Mouse (Mus musculus) left cerebral cortex, postnatal 10 days (tissue): ENCODE measurements at regions not wholly inside any gene's neighbourhood (a gene's known extent, or its start where the extent isn't known, plus 50 kb on each side); places are given as distances from the start of the nearest gene placed in this dataset.

ENCODE experiments used
- DNase-seq, 2 experiments: peaks; one replicate each; pipeline ENCODE4 v3.0.0; 2021 to 2022; ENCODE audit warnings: low spot score in 2 of 2, mixed read lengths in 1 of 2; ENCODE audit errors: extremely low spot score in 1 of 2
- intact Hi-C: fragments of 180-260 bp; cut with DNase I; formaldehyde crosslinking; loops from one replicate; pipeline ENCODE4 v1.15.1; 2025
- microRNA-seq: library from miRNA; unstranded; fragments of <30 nt; microRNA quantifications from one replicate; pipeline ENCODE4 v1.2.0, GENCODE M21; 2022

DNA sequence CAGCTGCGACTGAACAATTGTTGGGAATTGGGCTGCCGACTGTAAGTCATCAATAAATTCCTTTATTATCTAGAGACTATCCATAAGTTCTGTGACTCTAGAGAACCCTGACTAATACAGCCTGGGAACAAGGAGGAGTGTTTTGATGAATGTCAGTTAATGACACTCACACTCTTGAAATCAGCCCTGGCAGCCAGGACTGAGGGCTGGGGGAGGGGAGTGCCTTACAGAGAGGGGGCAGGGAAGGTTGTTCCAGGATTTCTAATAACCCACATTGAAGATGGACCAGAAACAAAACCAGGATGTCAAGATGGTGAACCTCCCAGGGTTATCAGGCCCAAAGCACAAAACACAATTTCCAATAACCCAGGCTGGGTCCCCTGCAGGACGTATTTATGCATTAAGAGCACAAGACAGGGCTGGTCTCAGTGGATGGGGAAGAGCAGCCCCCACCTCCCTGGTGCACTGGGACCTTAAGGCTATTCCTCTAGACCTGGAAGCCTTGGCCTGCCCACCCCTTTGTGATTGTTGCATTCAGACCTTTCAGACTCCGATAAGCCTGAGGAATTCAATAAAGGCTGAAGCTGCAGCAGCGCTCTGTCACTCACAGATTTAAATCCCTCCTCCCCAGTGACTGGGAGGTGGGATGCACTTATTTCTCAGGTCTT is 80.0 kb upstream of the Topaz1 start:
- no peak for DNase-seq
- intact Hi-C loops = no loop called here

DNA sequence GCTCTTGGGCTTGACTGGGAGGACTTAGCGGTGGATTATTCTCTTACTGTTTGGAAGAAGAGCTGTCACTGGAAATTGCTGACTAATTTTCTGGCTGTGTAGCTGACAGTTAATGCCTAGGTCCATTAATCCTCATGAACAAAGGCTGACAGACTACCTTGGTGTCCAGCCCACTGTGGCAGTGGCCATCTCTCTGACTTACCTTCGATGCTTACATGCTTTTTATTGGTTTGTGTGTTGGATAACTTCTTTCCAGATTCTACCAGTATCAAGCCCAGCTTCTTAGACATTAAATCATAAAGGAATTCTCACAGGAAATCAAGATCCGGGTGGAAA is 79.5 kb upstream of the Topaz1 start:
- intact Hi-C loops = no loop called here

DNA sequence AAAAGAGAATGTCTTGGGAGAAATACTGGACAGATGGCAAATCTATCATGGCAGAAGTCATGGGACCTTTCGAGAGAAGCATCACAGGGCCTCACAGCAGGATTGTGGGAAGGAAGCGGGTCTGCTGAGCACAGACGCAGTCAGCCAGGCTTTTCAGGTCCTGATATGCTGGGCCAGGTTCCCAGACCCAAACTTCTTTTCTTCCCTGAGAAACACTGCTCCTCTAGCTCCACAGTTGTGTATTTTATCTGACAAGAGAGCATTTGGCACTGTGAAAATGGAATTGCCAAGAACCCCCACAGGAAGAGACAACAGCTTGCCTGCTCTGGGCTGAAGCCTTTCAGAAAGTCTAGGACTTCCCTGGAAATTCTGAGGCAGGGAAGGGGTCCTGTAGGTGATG is 73.4 kb upstream of the Topaz1 start:
- intact Hi-C loops = no loop called here
- DNase-seq = no peak

More for the DNA sequence above, 79.5 kb upstream of the Topaz1 start:
- no peak for DNase-seq

DNA sequence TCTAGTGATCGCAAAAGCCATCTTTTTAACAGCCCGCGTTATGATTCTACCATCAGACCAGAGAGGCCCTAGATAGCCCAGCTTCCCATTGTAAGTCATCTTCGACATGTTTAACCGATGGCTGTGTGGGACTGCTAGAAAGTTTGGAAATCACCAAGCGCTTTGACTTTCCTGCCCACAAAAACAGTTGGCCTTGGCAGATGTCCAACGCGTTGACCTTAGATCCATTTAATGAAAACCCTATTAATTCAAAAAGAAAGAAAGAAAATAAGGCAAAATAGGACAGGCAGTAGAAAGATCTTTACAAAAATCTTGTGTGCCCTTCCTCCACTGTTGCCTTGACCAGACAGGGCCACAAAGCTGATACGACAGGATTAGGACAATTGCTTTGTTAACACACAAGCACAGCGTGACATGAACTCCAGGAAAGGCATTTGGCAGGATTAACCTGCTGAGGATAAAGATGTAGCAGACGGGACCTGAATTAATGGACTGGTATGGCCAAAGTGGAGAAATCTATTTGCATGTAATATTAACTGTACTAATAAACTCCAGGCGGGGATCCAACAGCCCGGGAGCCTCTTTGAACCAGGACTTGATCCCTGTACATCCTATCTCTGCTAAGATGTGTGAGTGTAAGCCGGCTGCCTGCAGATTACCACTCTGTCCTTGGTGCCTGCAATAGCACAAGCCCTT is 69.0 kb upstream of the Topaz1 start:
- no peak for DNase-seq
- intact Hi-C loops = no loop called here

DNA sequence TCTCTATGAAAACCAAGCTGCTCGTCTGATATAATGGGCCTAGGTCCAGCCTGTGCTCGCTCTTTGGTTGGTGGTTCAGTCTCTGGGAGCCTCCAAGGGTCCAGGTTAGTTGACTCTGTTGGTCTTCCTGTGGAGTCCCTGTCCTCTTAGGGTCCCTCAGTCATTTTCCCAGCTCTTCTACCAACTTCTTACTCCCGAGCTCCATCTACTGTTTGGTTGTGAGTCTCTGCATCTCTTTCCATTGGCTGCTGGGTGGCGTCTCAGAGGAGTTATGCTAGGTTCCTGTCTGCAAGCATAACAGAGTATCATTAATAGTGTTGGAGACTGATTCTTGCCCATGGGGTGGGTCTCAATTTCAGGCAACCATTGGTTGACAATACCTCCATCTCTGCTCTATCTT is 60.0 kb upstream of the Topaz1 start:
- DNase-seq = peak in 1 of 2 experiments; percentile 34
- intact Hi-C loops = loop anchor here (10.0 kb wide), 2 partner anchors 262 to 442 kb away; no protein-coding TSS in a partner anchor

DNA sequence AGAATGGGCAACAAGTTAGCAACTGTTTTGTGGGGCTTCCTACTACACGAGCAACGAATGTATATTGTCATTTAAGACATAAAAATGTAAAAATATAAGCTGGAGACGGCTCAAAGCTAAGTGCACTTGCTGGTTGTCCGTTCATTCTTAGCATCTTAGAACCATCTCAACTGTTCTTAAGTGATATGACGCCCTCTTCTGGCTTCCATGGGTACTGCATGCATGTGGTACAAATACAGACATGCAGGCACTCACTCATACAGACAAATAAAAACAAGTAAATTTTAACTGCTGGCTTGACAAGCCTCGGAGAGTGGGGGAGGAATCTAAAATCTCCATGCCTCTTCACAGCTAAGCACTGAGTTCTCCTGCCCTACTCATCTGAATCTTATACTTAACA is 55.3 kb upstream of the Topaz1 start:
- intact Hi-C loops = no loop called here
- peak; percentile 50 to 53 for DNase-seq

DNA sequence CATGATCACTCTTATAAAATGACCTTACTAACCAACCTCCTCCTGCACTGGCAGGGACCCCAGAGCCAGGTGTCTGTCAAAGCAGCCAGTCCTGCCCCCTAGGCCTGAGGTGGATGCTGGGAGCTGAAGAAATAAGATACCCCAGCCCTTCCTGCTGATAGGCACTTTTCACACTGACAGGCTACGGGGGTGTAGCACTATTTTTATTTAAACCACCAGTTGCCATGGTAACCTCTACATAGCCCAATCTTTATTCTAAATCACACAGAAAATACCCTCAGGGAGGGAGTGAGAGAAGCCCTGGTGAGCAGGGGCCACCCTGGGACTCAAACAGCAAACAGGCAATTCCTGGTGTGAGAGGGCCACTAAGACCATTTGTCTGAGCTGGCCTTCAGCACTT is 51.4 kb upstream of the Topaz1 start:
- peak in 1 of 2 experiments; percentile 67 for DNase-seq
- intact Hi-C loops = no loop called here

Small RNAs in the stretch of these regions (microRNA-seq; reads per million reads assigned to microRNA genes)
- 3,134 reads per million, percentile 87 among the genes with 10 or more reads in this experiment for gene Mir138-1
